Mouse (Mus musculus): Measurements from ENCODE around the gene Syn2.
A peak's percentile ranks its signal among the peaks of the same experiment; 100 is the strongest.

GRCm38 (mm10) chr6:115174845-115175244 is 40.1 kb downstream of the Syn2 start:
- TF ChIP-seq CTCF (IDR thresholded peaks at IDR 0.05; ENCODE audit: low read depth, low read length) (peak; percentile 53; the same call in 1 of the 2 replicates), POLR2A (IDR thresholded peaks at IDR 0.05; ENCODE audit: extremely low read depth, insufficient read depth, low read length) (no peak)
